Mouse (Mus musculus): Measurements from ENCODE around the gene Dysf.

- TF ChIP-seq CTCF (conservative IDR thresholded peaks at IDR 0.05; ENCODE audit: insufficient read depth, insufficient read length, low read depth, low read length) (no peak), POLR2A (IDR thresholded peaks at IDR 0.05; ENCODE audit: low read depth, low read length) (no peak)
Measured at GRCm38 (mm10) chr6:84243385-84243784, 235.0 kb downstream of the Dysf start.

All from kidney, adult 2 months (tissue).